Mouse (Mus musculus): ENCODE data around the gene Dmrtb1. TPM values are rescaled to one million over a fixed set of nuclear protein-coding genes. Genes with fewer than 3 reads are reported as not detected.

Dmrtb1 gene
- total RNA-seq, 2 experiments from 2014 or later: not detected

DNA sequence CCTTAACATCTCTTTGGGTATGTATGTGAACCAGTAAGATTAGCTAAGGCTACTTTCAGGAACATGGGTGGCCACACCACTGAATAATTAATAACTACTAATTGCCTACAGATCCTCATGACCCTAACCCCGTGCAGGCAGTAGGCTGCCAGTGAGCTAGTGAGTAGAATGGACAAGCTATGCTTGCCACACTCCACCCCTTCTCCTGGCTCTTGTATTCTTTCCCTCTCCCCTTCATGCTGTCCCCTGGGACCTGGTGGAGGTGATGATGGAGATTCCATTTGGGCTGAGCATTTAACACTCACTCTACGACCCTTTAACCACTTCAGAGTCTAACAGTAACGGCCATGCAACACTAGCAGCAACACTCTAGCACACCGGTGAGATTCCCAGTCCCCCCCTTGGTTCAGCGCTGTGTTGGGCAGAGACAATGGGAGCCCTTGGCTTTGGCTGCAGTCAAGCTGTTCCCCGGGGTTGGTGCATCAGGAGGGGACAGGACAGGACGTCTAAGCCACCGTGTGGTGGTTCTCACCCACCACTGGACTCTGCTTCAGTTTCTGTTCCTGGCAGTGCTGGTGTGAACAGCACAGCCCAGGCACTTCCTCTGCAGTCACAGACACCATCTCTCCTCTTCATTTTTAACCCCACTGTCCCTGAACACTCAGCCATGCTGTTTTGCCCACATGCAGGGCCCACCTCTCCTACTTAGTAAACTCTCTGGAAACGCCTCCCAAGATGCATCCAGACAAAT, 2.8 kb downstream of the Dmrtb1 start:
- no peak for DNase-seq (ENCODE audit: low spot score in 2 of 2)

DNA sequence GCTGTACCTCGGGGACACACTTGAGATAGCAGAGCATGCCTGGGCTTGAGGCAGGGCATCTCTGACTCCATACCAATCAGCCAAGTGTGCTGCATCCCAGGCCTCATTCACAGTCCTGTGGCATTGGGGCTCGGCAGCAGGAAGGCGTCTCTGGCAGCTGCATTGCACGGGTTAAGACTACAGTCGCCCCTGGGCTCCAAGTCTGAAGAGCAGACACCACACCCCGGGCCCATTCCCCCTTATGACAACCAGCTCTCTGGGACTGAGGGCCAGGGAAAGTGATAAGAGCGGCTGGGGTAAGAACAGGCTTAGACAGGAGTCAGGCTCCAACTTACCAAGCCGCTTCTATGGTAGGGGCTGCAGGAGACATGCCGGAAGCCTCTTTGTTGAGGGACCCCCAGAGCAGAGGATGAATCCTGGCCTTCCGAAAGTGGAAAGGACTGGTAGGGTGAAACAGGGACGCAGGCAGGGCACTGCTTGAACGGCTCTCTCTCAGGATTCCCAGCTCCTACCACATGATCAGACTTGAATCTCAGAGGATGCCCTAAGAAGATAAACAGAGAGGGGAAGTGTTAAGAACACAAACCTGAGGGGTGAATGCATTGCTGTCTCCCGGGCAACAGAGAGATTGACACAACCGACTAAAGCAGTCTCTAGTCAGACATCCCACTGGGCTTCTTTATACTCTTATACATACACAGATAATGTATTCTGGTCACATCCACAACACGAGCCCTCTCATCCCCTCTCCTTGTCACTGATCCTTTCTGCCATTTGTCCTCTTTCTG, 3.5 kb downstream of the Dmrtb1 start:
- no peak for DNase-seq (ENCODE audit: low spot score in 2 of 2)

- no peak for DNase-seq (ENCODE audit: low spot score in 2 of 2)
Observed at GRCm38 (mm10) chr4:107675645-107676044, 8.4 kb downstream of the Dmrtb1 start.

DNA sequence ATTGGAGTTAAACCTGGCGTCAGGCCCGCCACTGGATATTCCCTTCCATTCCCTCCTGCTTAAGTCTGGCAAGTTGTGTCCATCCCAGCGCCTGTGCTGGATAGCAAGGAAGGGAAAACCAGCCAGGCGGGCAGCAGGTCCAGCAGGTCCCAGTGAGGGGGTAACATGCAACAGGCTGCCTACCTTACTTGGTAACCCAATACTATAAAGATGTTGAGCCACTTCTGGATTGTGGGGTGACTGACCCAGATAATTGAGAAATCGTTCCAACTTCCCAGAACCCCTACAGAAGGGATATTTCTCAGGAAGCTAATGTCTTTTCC, 9.7 kb downstream of the Dmrtb1 start:
- no peak for DNase-seq (ENCODE audit: low spot score in 2 of 2)

DNA sequence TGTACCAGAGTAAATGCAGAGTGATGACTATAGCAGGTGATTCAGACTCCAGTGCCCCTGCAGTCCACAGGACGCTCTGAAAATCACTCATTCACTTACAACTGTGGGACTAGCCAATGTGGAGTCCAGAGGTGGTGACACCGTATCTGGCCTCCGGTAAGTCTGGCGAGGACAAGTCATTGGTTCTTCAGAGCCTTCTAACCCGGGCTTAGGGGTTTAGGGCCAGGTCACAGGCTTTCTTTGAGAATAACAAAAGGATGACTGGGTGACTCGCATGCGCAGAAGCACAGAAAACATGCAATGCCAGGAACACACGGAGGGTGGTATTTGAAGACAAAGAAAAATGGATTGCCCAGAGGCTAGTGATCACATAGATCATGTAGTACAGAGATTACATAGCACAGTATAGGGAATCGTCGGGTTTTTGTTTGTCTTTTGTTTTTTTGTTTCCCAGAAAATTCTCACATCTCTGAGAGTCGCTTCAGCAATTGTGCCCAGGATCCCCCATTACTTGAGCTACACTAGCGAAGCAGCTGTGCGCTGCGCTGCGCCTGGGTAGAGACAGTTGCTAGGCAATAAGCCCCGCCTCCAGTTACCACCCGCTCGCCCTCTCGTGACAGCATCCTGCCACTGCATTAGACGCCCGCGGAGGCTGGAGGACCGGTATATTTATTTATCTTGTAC, 10.2 kb downstream of the Dmrtb1 start:
- peak; percentile 64 to 81 for DNase-seq (ENCODE audit: low spot score in 2 of 2)

DNA sequence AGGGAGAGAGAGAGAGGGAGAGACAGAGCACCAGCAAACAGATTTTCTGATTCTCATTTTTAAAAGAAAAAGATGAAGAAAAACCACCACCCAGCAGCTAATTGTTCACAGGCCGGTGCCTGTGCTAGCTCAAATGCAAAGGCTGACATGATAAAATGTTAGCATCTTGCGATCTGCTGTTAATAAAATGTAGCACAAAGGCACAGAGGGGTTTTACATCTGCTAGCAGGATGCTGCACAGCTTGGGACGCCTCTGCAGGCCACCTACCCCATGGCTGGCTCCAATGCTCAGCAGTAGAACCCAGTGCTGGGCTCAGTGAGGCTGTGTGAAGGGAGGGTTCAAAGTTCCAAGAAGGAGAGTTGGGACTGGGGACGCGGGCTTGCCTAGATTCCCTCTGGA, 13.3 kb downstream of the Dmrtb1 start:
- DNase-seq (ENCODE audit: low spot score in 2 of 2): no peak

DNA sequence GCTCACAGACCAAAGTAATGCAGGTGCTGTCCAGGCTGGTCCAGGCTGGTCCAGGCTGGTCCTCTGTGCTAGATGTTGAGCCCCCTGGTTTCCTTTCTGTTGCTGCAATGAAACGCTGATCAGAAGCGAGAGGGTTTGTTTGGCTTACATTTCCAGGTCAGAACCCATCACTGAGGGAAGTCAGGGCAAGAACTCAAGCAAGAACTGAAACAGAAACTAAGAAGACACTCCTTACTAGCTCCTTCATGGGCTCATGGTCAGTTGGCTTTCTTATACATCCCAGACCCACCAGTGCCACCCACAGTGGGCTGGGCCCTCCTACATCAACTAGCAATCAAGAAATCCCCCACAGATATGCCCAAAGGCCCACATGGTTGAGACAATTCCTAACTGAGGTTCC, 15.5 kb downstream of the Dmrtb1 start:
- no peak for DNase-seq (ENCODE audit: low spot score in 2 of 2)

DNA sequence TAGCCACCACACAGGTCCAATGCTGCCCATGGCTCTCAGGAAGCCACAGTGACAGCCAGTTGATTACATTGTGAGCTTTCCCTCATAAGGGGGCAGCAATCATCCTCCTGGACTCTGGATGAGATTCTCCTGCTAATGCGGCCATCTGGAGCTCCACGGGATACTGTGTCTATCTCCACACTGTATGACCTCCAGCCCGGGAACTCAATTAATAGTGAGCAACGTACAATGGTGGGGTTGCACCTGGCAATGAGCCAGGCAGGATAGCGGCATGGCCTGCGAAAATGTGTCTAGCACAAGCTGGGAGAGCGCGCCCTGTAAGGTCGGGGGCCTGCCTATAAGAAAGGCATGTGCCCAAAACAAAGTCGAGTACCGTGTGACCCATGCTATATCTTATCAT, 23.4 kb downstream of the Dmrtb1 start:
- no peak for DNase-seq (ENCODE audit: low spot score in 2 of 2)

DNA sequence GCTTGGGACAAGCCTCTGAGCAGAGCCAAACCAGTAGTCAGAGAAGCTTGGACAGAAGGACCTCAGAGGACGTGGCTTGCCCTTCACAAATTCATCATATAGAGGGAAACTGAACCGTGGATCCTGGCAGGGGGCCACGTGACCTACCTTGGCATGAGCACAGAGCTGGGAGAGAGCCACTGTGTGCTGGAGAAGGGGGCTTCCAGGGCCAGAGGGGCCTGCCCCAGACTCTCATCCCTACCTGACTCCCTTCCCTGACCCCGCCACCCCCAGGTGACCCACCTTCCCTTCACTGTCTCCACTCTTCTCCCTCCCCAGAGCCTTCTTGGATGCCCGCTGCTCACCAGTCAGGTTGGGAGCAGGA, 30.8 kb downstream of the Dmrtb1 start:
- no peak for DNase-seq (ENCODE audit: low spot score in 2 of 2)

DNA sequence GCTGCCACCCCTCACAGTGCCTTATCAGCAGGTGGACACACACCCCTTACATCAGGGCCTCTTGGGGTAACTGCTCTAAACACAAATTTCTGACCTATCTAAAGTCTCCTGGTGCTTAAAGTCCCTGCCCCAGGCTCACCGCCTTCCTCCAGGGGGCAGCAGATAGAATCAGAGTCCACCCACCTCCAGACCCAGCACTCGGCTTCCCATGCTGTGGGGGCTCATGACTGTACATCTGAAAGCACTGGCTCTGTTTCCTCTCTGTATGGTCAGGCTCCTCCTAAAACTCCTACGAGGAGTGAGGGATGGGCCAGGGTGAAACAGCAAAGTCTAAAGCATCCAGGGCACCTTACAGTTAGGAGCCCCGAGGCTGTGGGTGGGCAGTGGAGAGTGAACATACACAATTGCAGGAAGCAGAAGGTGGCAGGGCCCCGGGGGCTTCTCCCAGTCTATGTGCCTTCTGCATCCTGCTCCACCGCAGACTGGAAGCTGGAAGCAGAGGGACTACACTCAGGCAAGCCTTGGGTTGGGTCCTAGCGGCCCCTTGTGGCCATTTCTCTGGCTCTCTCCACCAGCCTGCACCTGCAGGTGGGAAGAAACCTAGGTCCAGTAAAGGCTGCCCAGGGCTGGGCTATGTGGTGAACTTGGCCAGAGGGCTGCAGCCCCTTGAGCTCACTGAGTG, 31.3 kb downstream of the Dmrtb1 start:
- peak; percentile 62 to 80 for DNase-seq (ENCODE audit: low spot score in 2 of 2)

DNA sequence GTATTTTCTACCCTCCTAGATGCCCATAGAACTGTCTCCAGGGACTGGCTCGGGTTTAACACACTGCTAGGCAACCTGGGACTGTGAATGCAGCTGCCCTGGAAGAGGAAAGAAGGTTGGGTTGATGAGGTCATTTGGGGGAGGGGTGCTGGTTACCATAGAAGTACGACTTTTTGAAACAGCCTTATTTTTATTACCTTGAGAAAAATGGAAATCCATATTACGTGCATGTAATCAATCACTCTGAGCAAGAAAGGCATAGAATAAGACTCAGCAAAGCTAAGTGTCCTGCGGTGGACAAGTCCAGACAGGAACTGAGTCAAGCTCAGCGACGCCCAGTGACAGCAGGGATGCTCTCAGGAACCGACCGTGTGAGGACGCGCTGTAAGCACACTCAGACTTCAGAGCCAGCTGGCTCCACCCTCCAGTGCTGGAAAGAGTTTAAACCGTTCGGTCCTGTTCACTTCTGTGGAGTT, 33.0 kb downstream of the Dmrtb1 start:
- no peak for DNase-seq (ENCODE audit: low spot score in 2 of 2)

GRCm38 (mm10) chr4:107648959-107649485, 35.0 kb downstream of the Dmrtb1 start:
- DNase-seq (ENCODE audit: low spot score in 2 of 2): no peak

GRCm38 (mm10) chr4:107641624-107642023, 42.4 kb downstream of the Dmrtb1 start:
- DNase-seq (ENCODE audit: low spot score in 2 of 2): no peak

- DNase-seq (ENCODE audit: low spot score in 2 of 2): no peak
Observed at GRCm38 (mm10) chr4:107638303-107638702, 45.7 kb downstream of the Dmrtb1 start.

DNA sequence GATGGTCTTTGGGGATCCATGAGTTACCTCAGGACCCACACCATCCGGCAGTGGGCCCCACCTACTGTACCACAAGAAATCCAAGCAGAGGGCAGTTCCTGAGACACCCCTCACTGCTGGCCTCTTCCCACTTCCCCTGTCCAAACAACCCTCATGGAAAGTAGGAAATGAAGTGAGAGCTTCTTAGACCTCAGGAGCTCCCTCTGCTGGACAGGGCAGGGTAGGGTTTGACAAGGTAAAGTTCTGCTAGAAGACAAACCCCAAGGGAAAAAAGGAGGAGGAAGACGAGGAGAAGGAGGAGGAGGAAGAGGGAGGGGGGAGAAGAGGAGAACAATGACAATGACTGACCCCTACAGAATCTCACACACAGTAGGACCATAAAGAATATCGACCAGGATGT, 46.4 kb downstream of the Dmrtb1 start:
- no peak for DNase-seq (ENCODE audit: low spot score in 2 of 2)

DNA sequence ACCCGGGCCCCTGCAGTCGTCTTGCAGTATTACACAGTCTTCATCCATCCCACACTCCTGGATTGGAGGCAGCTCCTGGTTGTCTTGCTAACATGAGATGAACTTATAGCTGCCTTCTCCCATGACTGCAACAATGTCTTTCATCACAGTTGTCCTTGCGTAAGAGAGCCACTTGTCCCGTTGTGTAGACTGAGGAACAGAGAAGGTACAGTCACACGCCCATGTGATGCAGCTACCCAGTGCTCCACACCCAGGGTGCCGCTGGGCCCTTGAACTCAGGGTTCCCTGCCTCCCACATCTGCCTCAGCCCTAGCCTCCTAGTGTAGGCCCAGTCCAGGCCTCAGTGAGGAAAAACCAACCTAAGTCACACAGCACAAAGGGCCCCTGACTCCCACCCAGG, 47.9 kb downstream of the Dmrtb1 start:
- DNase-seq (ENCODE audit: low spot score in 2 of 2): no peak

DNA sequence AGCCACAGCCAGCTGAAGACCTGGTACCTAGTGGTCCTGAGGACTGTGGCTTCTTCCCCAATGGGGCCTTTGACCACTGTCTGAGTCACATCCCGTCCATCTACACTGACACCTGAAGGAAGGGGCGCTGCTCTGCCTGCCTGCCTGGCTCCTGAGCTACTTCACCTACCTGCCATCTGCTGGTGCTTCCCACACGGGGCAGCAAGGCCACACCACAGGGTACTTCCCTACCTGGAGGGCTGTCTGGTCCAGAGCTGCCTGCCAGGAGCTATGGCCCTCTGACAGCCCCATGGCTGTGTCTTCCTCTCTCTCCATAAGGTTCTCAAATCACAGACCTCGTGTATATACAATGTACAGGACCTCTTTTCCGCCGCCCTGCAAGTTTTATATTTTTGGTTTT, 49.4 kb downstream of the Dmrtb1 start:
- DNase-seq (ENCODE audit: low spot score in 2 of 2): no peak

DNA sequence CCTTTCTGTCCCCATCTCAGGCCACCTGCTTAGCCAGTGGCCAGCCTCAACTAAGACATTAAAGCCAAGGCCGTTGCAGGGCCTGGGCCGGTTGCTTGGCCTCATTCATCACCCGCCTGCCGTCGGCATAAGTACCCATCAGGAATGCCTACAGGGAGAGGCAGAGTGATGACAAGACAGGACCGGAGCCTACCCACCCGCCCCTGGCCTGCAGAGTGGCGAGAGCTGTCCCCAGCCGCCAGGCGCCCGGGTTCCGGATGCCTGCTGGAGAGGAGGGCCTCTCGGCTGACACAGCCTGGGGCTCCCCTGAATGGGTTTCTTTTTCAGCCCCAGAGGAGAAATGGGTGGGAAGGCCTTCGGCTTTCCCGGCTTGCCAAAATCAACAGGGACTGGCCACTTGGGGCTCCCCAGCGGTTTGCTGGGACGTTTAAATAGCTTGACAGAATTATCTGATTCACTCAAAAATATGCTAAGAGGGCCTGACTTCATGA, 55.1 kb downstream of the Dmrtb1 start:
- DNase-seq (ENCODE audit: low spot score in 2 of 2): no peak

DNA sequence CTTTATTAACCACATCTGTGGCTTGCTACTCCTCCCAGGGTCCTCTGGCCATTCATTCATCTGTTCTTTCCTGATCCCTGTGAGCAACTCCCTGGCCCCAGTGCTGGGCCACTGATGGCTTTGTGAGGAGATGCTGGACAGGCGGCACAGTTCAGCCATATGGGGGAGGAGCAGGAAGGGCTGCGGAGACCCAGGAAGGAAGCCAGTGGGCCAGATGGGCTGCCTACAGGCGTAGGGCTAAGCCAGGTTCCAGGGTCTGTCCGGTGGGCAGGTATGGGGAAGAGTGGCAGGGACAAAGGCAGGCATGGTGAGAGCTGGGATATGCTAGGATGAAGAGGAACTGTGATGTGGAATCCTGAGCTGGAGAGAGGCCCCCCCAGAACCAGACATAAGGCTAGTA, 55.8 kb downstream of the Dmrtb1 start:
- DNase-seq (ENCODE audit: low spot score in 2 of 2): no peak

Measured in gastrocnemius, postnatal 4 days (tissue).